ENCODE assay signal across 24 mouse cellular contexts in the genomic region with DNA sequence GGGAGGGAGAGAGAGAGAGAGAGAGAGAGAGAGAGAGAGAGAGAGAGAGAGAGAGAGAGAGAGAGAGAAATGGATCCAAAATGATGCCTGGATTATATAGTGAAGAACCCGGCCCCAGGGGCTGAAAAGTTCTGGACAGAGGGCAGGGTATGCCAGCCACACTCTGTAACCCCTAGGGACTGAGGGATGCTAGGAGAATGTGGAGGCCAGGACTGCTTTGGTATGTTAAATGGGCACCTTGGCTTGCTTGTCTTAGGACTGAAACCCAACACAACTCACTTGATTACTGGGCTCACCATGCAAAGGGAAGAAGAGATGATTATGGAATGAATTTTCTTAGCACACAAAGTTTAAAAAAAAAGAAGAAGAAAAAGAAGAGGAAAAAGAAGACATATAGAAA. TPM values are rescaled to one million over a fixed set of nuclear protein-coding genes. Genes with fewer than 3 reads are reported as not detected.
DNase-seq lines count a peak whose midpoint lies in the region; ATAC-seq and TF ChIP-seq lines count a peak whose summit lies in the region.
"Had no signal": no experiment of that assay in that cellular context is flagged by ENCODE, and none has a peak within 500 bp of the region (broad histone marks: within the 10 kb centered on the region; RNA-seq: fewer than 3 reads in every experiment).

No protein-coding gene starts in this region.

- ATAC-seq in heart, embryonic 12.5 days (ENCODE audit: insufficient number of reproducible peaks, low FRiP score), result no peak
- no peak for ATAC-seq in midbrain, embryonic 15.5 days (replicated peaks)
- no peak for ATAC-seq in midbrain, embryonic 13.5 days
- no peak for ATAC-seq in megakaryocyte progenitor cell, adult 5-6 weeks (replicated peaks; ENCODE audit: poor library complexity)
- ATAC-seq: activated CD4-positive, CD25-positive, alpha-beta regulatory T cell, adult 4 months; intestine, embryonic 15.5 days had no signal

- WGBS in heart, embryonic 12.5 days, result 42% methylated on average over 1 of the region's 1 CpGs
- 6% methylated on average over 1 of the region's 1 CpGs for WGBS in midbrain, embryonic 15.5 days
- 20% methylated on average over 1 of the region's 1 CpGs for WGBS in midbrain, embryonic 13.5 days

- H3K27ac ChIP-seq in heart, embryonic 12.5 days (ENCODE audit: poor library complexity, severe bottlenecking), result no peak overlapping the region
- H3K27ac ChIP-seq in midbrain, embryonic 15.5 days, result peak overlapping the region; percentile 55; the same call in 1 of the 2 replicates
- H3K27ac ChIP-seq in midbrain, embryonic 13.5 days, result no peak overlapping the region
- H3K27ac ChIP-seq in ES-E14 (ENCODE audit: insufficient read depth, low read depth, low read length, poor library complexity, severe bottlenecking), result peak overlapping the region; percentile 65; the same call in 1 of the 2 replicates
- H3K27ac ChIP-seq: embryonic facial prominence, embryonic 10.5 days; heart, embryonic 10.5 days; heart, embryonic 15.5 days; intestine, embryonic 15.5 days had no signal

- peak; percentile 41 for DNase-seq in heart, adult 11 months
- no peak for DNase-seq in ES-E14 (ENCODE audit: low read depth, low spot score)
- DNase-seq in thymus, postnatal 36 days, result no peak
- DNase-seq: adrenal gland, postnatal 14 days; cerebellum, adult 11-12 months; cerebellum, postnatal 10 days; gastrocnemius, postnatal 36 days; heart, adult 18-20 months; heart, postnatal 14 days had no signal

- H3K9me3 ChIP-seq in heart, embryonic 12.5 days (replicated peaks), result no peaks in the 10 kb centered on the region
- no peaks in the 10 kb centered on the region for H3K9me3 ChIP-seq in midbrain, embryonic 15.5 days
- H3K9me3 ChIP-seq in midbrain, embryonic 13.5 days, result no peaks in the 10 kb centered on the region
- H3K9me3 ChIP-seq in ES-E14 (ENCODE audit: control insufficient read depth, insufficient read depth, low read depth, low read length), result no peaks in the 10 kb centered on the region
- H3K9me3 ChIP-seq: embryonic facial prominence, embryonic 10.5 days; forebrain, embryonic 13.5 days; heart, embryonic 10.5 days; heart, embryonic 15.5 days; intestine, embryonic 15.5 days had no signal

- no peak overlapping the region for H3K4me2 ChIP-seq in heart, embryonic 12.5 days
- no peak overlapping the region for H3K4me2 ChIP-seq in midbrain, embryonic 15.5 days
- H3K4me2 ChIP-seq in midbrain, embryonic 13.5 days (replicated peaks), result no peak overlapping the region
- H3K4me2 ChIP-seq: heart, embryonic 15.5 days; hindbrain, embryonic 14.5 days; intestine, embryonic 15.5 days had no signal

- 0 out of 2 replicates have a peak, but pooled peaks cover 6% of the 10 kb centered on the region for H3K4me1 ChIP-seq in heart, embryonic 12.5 days (replicated peaks)
- peaks cover 19% of the 10 kb centered on the region for H3K4me1 ChIP-seq in midbrain, embryonic 15.5 days
- H3K4me1 ChIP-seq in midbrain, embryonic 13.5 days (replicated peaks), result peaks cover 25% of the 10 kb centered on the region
- H3K4me1 ChIP-seq in ES-E14 (ENCODE audit: control insufficient read depth in 2 of 2, insufficient read depth in 2 of 2, low read length in 2 of 2, poor library complexity in 1 of 2), result peaks cover 23 to 28% of the 10 kb centered on the region in 2 experiments
- H3K4me1 ChIP-seq: heart, embryonic 15.5 days; intestine, embryonic 15.5 days had no signal

- H3K36me3 ChIP-seq in heart, embryonic 12.5 days, result peaks cover 16% of the 10 kb centered on the region
- peaks cover 8% of the 10 kb centered on the region for H3K36me3 ChIP-seq in midbrain, embryonic 15.5 days (replicated peaks)
- peaks cover 37% of the 10 kb centered on the region for H3K36me3 ChIP-seq in midbrain, embryonic 13.5 days
- H3K36me3 ChIP-seq in ES-E14 (ENCODE audit: control insufficient read depth, insufficient read depth, low read length, poor library complexity, severe bottlenecking), result peaks cover 30% of the 10 kb centered on the region
- H3K36me3 ChIP-seq: heart, embryonic 15.5 days had no signal

- in situ Hi-C loops in ES-E14 (cut with MboI; ENCODE audit: low sequenced_read_pairs in 2 of 2, unreplicated experiment in 2 of 2), result no loop called here

- no peak overlapping the region for H3K4me3 ChIP-seq in heart, embryonic 12.5 days
- H3K4me3 ChIP-seq in midbrain, embryonic 15.5 days, result no peak overlapping the region
- no peak overlapping the region for H3K4me3 ChIP-seq in midbrain, embryonic 13.5 days (replicated peaks)
- H3K4me3 ChIP-seq in ES-E14 (ENCODE audit: insufficient read depth in 1 of 2, low read depth in 1 of 2, low read length in 2 of 2, poor library complexity in 1 of 2, severe bottlenecking in 1 of 2), result no peak overlapping the region
- H3K4me3 ChIP-seq: embryonic facial prominence, embryonic 10.5 days; forebrain, embryonic 13.5 days; heart, embryonic 10.5 days; heart, embryonic 15.5 days; intestine, embryonic 15.5 days had no signal

- H3K27me3 ChIP-seq in heart, embryonic 12.5 days (replicated peaks), result no peaks in the 10 kb centered on the region
- H3K27me3 ChIP-seq in midbrain, embryonic 15.5 days (replicated peaks), result no peaks in the 10 kb centered on the region
- 0 out of 2 replicates have a peak, but pooled peaks cover 4% of the 10 kb centered on the region for H3K27me3 ChIP-seq in midbrain, embryonic 13.5 days
- H3K27me3 ChIP-seq: heart, embryonic 15.5 days; intestine, embryonic 15.5 days had no signal

- H3K9ac ChIP-seq in heart, embryonic 12.5 days, result no peak overlapping the region
- H3K9ac ChIP-seq in midbrain, embryonic 15.5 days, result no peak overlapping the region
- no peak overlapping the region for H3K9ac ChIP-seq in midbrain, embryonic 13.5 days (replicated peaks)
- H3K9ac ChIP-seq in ES-E14 (ENCODE audit: insufficient read depth, low read depth, low read length, poor library complexity, severe bottlenecking), result no peak overlapping the region
- H3K9ac ChIP-seq: forebrain, embryonic 13.5 days; heart, embryonic 15.5 days; intestine, embryonic 15.5 days had no signal

TF ChIP-seq in ES-E14, 5 proteins besides CTCF, POLR2A, EP300 and RAD21:
- no peak for TF ChIP-seq HCFC1 (IDR thresholded peaks at IDR 0.05; ENCODE audit: borderline replicate concordance, insufficient read depth, low read length)
- TF ChIP-seq CHD2 (IDR thresholded peaks at IDR 0.05; ENCODE audit: low read depth, low read length), result no peak
- no peak for TF ChIP-seq ZNF384 (IDR thresholded peaks at IDR 0.05; ENCODE audit: low read depth, low read length)
- no peak for TF ChIP-seq ZC3H11A (IDR thresholded peaks at IDR 0.05; ENCODE audit: borderline replicate concordance, low read depth, low read length)
- no peak for TF ChIP-seq MAFK (IDR thresholded peaks at IDR 0.05; ENCODE audit: insufficient read depth, low read depth, low read length)
TF ChIP-seq in ES-E14: peak in this region for 0.

RNA-seq across cellular contexts. Expression of gene Olfr90, which starts 10.1 kb away (rescaled TPM):
- 0.08 TPM in 1 of 2 replicates, not detected in the other for polyA plus RNA-seq in heart, embryonic 12.5 days (2016; fragmentation: Nextera tagmentation; extraction: Ambion mirVana)
- polyA plus RNA-seq in midbrain, embryonic 15.5 days (2015; fragmentation: Nextera tagmentation; extraction: Ambion mirVana), result 0.06 TPM in 1 of 2 replicates, not detected in the other
- polyA plus RNA-seq in midbrain, embryonic 13.5 days (2015; fragmentation: Nextera tagmentation; extraction: Ambion mirVana), result not detected in 2 replicates
- total RNA-seq in ES-E14 (2012; rRNA removed), result 0.11 and 0.22 TPM in 2 replicates
- not detected in 2 replicates for total RNA-seq in megakaryocyte progenitor cell, adult 5-6 weeks (2015)
- total RNA-seq in megakaryocyte progenitor cell, adult 5-6 weeks (2017), result not detected in 2 replicates
- total RNA-seq: adrenal gland, adult 18-20 months; adrenal gland, postnatal 14 days; gastrocnemius, adult 8-10 months; gastrocnemius, postnatal 36 days; heart, adult 18-20 months; heart, postnatal 14 days; hematopoietic stem cell, adult 5-6 weeks had no signal
- polyA plus RNA-seq: embryonic facial prominence, embryonic 10.5 days; embryonic facial prominence, embryonic 14.5 days; heart, embryonic 10.5 days; heart, embryonic 15.5 days; hindbrain, embryonic 14.5 days; intestine, embryonic 15.5 days had no signal

RNA-seq across cellular contexts. Expression of gene Olfr91, which starts 19.9 kb away (rescaled TPM):
- 0.05 TPM in 1 of 2 replicates, not detected in the other for polyA plus RNA-seq in heart, embryonic 12.5 days (2016; fragmentation: Nextera tagmentation; extraction: Ambion mirVana)
- not detected in 2 replicates for polyA plus RNA-seq in midbrain, embryonic 15.5 days (2015; fragmentation: Nextera tagmentation; extraction: Ambion mirVana)
- polyA plus RNA-seq in midbrain, embryonic 13.5 days (2015; fragmentation: Nextera tagmentation; extraction: Ambion mirVana), result not detected in 2 replicates
- total RNA-seq in ES-E14 (2012; rRNA removed), result 0.11 and 0.13 TPM in 2 replicates
- not detected in 2 replicates for total RNA-seq in megakaryocyte progenitor cell, adult 5-6 weeks (2015)
- not detected in 2 replicates for total RNA-seq in megakaryocyte progenitor cell, adult 5-6 weeks (2017)
- total RNA-seq: adrenal gland, adult 18-20 months; adrenal gland, postnatal 14 days; gastrocnemius, adult 8-10 months; gastrocnemius, postnatal 36 days; heart, adult 18-20 months; heart, postnatal 14 days; hematopoietic stem cell, adult 5-6 weeks had no signal
- polyA plus RNA-seq: activated CD4-positive, CD25-positive, alpha-beta regulatory T cell, adult 4 months; embryonic facial prominence, embryonic 10.5 days; forebrain, embryonic 13.5 days; heart, embryonic 10.5 days; heart, embryonic 15.5 days; hindbrain, embryonic 14.5 days; intestine, embryonic 15.5 days had no signal

RNA-seq across cellular contexts. Expression of gene Gabbr1, which starts 32.4 kb away (rescaled TPM):
- 8.3 and 8.6 TPM in 2 replicates for polyA plus RNA-seq in heart, embryonic 12.5 days (2016; fragmentation: Nextera tagmentation; extraction: Ambion mirVana)
- polyA plus RNA-seq in midbrain, embryonic 15.5 days (2015; fragmentation: Nextera tagmentation; extraction: Ambion mirVana), result 86.4 and 88.8 TPM in 2 replicates
- polyA plus RNA-seq in midbrain, embryonic 13.5 days (2015; fragmentation: Nextera tagmentation; extraction: Ambion mirVana), result 46.7 and 53.2 TPM in 2 replicates
- 60.9 and 106 TPM in 2 replicates for total RNA-seq in ES-E14 (2012; rRNA removed)
- total RNA-seq in megakaryocyte progenitor cell, adult 5-6 weeks (2015), result 2.6 and 4.3 TPM in 2 replicates
- total RNA-seq in megakaryocyte progenitor cell, adult 5-6 weeks (2017), result 0.25 and 0.91 TPM in 2 replicates

RNA-seq across cellular contexts. Expression of gene Olfr92, which starts 41.7 kb away (rescaled TPM):
- not detected in 2 replicates for polyA plus RNA-seq in heart, embryonic 12.5 days (2016; fragmentation: Nextera tagmentation; extraction: Ambion mirVana)
- polyA plus RNA-seq in midbrain, embryonic 15.5 days (2015; fragmentation: Nextera tagmentation; extraction: Ambion mirVana), result not detected in 2 replicates
- not detected in 2 replicates for polyA plus RNA-seq in midbrain, embryonic 13.5 days (2015; fragmentation: Nextera tagmentation; extraction: Ambion mirVana)
- total RNA-seq in ES-E14 (2012; rRNA removed), result not detected in 2 replicates
- total RNA-seq in megakaryocyte progenitor cell, adult 5-6 weeks (2015), result not detected in 2 replicates
- total RNA-seq in megakaryocyte progenitor cell, adult 5-6 weeks (2017), result not detected in 2 replicates
- total RNA-seq: adrenal gland, adult 18-20 months; adrenal gland, postnatal 14 days; gastrocnemius, adult 8-10 months; gastrocnemius, postnatal 36 days; heart, adult 18-20 months; heart, postnatal 14 days; hematopoietic stem cell, adult 5-6 weeks had no signal
- polyA plus RNA-seq: activated CD4-positive, CD25-positive, alpha-beta regulatory T cell, adult 4 months; embryonic facial prominence, embryonic 10.5 days; embryonic facial prominence, embryonic 14.5 days; forebrain, embryonic 13.5 days; heart, embryonic 10.5 days; heart, embryonic 15.5 days; hindbrain, embryonic 14.5 days; intestine, embryonic 15.5 days had no signal

RNA-seq across cellular contexts. Expression of gene Mog, which starts 55.0 kb away (rescaled TPM):
- polyA plus RNA-seq in heart, embryonic 12.5 days (2016; fragmentation: Nextera tagmentation; extraction: Ambion mirVana), result 0.10 TPM in 1 of 2 replicates, not detected in the other
- polyA plus RNA-seq in midbrain, embryonic 15.5 days (2015; fragmentation: Nextera tagmentation; extraction: Ambion mirVana), result 2.4 and 3.7 TPM in 2 replicates
- 1.6 TPM in 2 replicates for polyA plus RNA-seq in midbrain, embryonic 13.5 days (2015; fragmentation: Nextera tagmentation; extraction: Ambion mirVana)
- total RNA-seq in ES-E14 (2012; rRNA removed), result 0.62 and 0.85 TPM in 2 replicates
- not detected in 2 replicates for total RNA-seq in megakaryocyte progenitor cell, adult 5-6 weeks (2015)
- total RNA-seq in megakaryocyte progenitor cell, adult 5-6 weeks (2017), result not detected in 2 replicates
- total RNA-seq: adrenal gland, adult 18-20 months; adrenal gland, postnatal 14 days; gastrocnemius, adult 8-10 months; gastrocnemius, postnatal 36 days; heart, adult 18-20 months; heart, postnatal 14 days; hematopoietic stem cell, adult 5-6 weeks had no signal
- polyA plus RNA-seq: activated CD4-positive, CD25-positive, alpha-beta regulatory T cell, adult 4 months; heart, embryonic 15.5 days had no signal

Comparison
In these comparisons a context has a peak if more than half of its experiments do, and no peak if none do; other contexts are left out.
1. H3K27ac ChIP-seq: peak in midbrain, embryonic 15.5 days (single experiment) and ES-E14 (single experiment); none in heart, embryonic 12.5 days (single experiment) and midbrain, embryonic 13.5 days (single experiment).